Mouse (Mus musculus): Measurements from ENCODE around the gene Osm.

DNA sequence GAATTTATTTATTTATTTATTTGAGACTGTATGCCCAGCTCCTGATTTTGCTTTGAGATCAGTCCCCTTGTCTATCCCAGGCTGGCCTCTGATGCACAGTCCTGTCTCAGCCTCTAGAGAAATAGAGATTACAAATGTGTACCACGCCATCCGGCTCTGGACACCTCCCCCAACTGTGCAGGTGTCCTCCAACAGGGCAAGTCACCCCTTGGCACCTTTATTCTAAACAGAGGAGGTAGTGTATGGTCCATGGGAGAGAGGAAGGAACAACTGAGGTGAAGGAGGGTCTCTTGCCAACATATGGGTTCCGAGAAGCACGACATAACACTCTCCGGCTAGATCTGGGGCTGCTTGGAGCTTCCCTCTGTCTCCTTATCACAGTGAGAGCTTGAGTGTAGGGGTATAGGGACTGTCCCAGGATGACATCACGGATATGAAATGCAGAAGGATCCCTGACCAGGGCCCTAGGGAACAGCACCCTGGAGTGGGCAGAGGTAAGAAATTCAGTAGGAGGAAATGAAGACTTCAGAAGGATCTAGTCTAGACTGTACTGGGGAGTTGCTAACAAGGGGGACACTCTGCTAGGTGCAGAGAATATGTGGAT is 1.1 kb upstream of the Osm start:
- TF ChIP-seq CTCF (IDR thresholded peaks at IDR 0.05; ENCODE audit: low read depth, low read length), result no peak
- no peak for TF ChIP-seq POLR2A (IDR thresholded peaks at IDR 0.05; ENCODE audit: extremely low read depth, insufficient read depth, low read length)
